Comparison of ENCODE assay signal across 8 mouse cellular contexts in the genomic region with DNA sequence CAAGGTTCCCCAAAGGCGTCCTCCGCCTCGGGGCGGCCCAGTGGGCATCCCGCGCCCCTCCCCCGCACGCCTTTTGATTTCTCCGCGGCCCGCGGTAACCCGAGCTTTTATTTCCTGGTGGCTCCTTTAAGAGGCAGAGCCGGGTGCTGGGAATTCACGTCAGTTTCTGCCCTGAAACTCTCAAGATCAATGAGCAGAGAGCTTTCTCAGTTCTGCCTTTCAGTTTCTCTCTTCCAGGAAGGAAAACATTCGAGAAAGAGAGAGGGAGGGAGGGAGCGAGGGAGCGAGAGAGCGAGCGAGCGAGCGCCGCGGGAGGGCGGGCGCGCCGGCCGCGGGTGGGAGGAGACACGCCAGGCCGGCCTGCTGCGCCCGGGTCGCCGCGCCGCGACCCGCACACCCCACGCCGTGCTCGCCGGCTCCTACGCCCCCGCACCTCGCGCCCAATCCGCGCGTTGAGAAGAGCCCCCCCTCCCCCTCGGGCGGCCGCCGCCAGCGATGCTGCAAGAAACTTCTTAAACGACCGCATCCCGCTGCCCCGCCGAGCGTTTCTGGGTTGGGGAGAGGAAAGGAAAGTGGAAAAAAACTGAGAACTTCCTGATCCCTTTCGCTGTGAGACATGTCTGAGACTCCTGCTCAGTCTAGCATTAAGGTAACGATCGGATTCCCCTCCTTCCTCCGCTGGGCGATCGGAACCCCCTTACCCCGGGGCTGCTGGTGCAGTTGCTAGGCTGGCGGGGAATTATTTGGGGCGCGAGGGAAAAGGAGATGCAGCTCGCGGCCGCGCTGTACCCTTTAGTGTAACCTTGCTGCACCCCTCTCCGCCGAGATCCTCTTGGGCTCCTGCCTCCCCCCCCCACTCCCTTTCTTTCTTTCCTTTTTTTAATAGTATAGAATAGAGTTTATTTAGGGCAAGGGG. TPM values are rescaled to one million over a fixed set of nuclear protein-coding genes. Genes with fewer than 3 reads are reported as not detected.
DNase-seq lines count a peak whose midpoint lies in the region; ATAC-seq and TF ChIP-seq lines count a peak whose summit lies in the region.

Gene Etv6 (plus strand): TSS at position 211 of the 916 bp plus-strand sequence.

- WGBS in heart, embryonic 11.5 days (ENCODE audit: insufficient replicate concordance), result under 1% methylated on average over 46 of the region's 78 CpGs
- under 1% methylated on average over 62 of the region's 78 CpGs for WGBS in kidney, postnatal 0 days
- WGBS in liver, embryonic 12.5 days (ENCODE audit: insufficient replicate concordance), result under 1% methylated on average over 63 of the region's 78 CpGs
- under 1% methylated on average over 71 of the region's 78 CpGs for WGBS in stomach, embryonic 15.5 days

- peak within 1 kb of the TSS; percentile 76 for H3K4me3 ChIP-seq in erythroblast, embryonic 14.5 days (replicated peaks)
- H3K4me3 ChIP-seq in heart, embryonic 11.5 days (ENCODE audit: low read depth, low read length), result peak within 1 kb of the TSS; percentile 76
- peak within 1 kb of the TSS; percentile 79 for H3K4me3 ChIP-seq in kidney, postnatal 0 days (replicated peaks; ENCODE audit: low read depth, low read length)
- peak within 1 kb of the TSS; percentile 82 for H3K4me3 ChIP-seq in liver, embryonic 12.5 days
- H3K4me3 ChIP-seq in stomach, embryonic 15.5 days (replicated peaks), result peak within 1 kb of the TSS; percentile 64

- TF ChIP-seq POLR2A in brain, embryonic 14.5 days (IDR thresholded peaks at IDR 0.05; ENCODE audit: borderline replicate concordance, extremely low read depth, insufficient read depth, insufficient read length, poor library complexity, severe bottlenecking), result peak; percentile 72

- peak; percentile 93 for DNase-seq in brain, embryonic 14.5 days (ENCODE audit: low read depth)
- DNase-seq in kidney, postnatal 0 days (ENCODE audit: low spot score), result peak; percentile 94
- DNase-seq in neural tube, embryonic 10.5 days (ENCODE audit: extremely low spot score, low spot score), result peak; percentile 77

- no peak for TF ChIP-seq CTCF in brain, embryonic 14.5 days (IDR thresholded peaks at IDR 0.05; ENCODE audit: borderline replicate concordance, extremely low read depth, insufficient read depth, insufficient read length)
- TF ChIP-seq CTCF in kidney, postnatal 0 days (IDR thresholded peaks at IDR 0.05; ENCODE audit: low read depth), result no peak

- peak within 1 kb of the TSS; percentile 92 for H3K9ac ChIP-seq in heart, embryonic 11.5 days (ENCODE audit: low read depth, low read length)
- peak within 1 kb of the TSS; percentile 92 for H3K9ac ChIP-seq in kidney, postnatal 0 days (ENCODE audit: low read depth, low read length)
- H3K9ac ChIP-seq in liver, embryonic 12.5 days, result peak within 1 kb of the TSS; percentile 81
- peak within 1 kb of the TSS; percentile 96 for H3K9ac ChIP-seq in stomach, embryonic 15.5 days

- peak within 1 kb of the TSS; percentile 79 for H3K4me2 ChIP-seq in heart, embryonic 11.5 days
- peak within 1 kb of the TSS; percentile 79 for H3K4me2 ChIP-seq in kidney, postnatal 0 days (ENCODE audit: low read length)
- peak within 1 kb of the TSS; percentile 94 for H3K4me2 ChIP-seq in liver, embryonic 12.5 days
- peak within 1 kb of the TSS; percentile 66 for H3K4me2 ChIP-seq in stomach, embryonic 15.5 days

- peak; percentile 56 for ATAC-seq in CD4-positive, CD25-positive, alpha-beta regulatory T cell, adult 4 months
- ATAC-seq in heart, embryonic 11.5 days (replicated peaks; ENCODE audit: insufficient number of reproducible peaks, low FRiP score, low TSS enrichment), result peak; percentile 72
- peak; percentile 78 for ATAC-seq in kidney, postnatal 0 days (replicated peaks; ENCODE audit: low FRiP score, low read depth)
- peak; percentile 66 for ATAC-seq in liver, embryonic 12.5 days
- peak; percentile 74 for ATAC-seq in stomach, embryonic 15.5 days (ENCODE audit: insufficient read depth, low FRiP score, low read depth)

- H3K27ac ChIP-seq in heart, embryonic 11.5 days (ENCODE audit: low read depth, low read length), result peak within 1 kb of the TSS; percentile 99
- peak within 1 kb of the TSS; percentile 100 for H3K27ac ChIP-seq in kidney, postnatal 0 days
- peak within 1 kb of the TSS; percentile 88 for H3K27ac ChIP-seq in liver, embryonic 12.5 days
- H3K27ac ChIP-seq in stomach, embryonic 15.5 days, result peak within 1 kb of the TSS; percentile 100

- peaks cover 35% of the 10 kb centered on the region for H3K4me1 ChIP-seq in erythroblast, embryonic 14.5 days (ENCODE audit: control insufficient read depth)
- H3K4me1 ChIP-seq in heart, embryonic 11.5 days (ENCODE audit: control insufficient read depth, insufficient read depth, low read length), result peaks cover 34% of the 10 kb centered on the region
- peaks cover 15% of the 10 kb centered on the region; the same call in 1 of the 2 replicates for H3K4me1 ChIP-seq in kidney, postnatal 0 days (replicated peaks; ENCODE audit: insufficient read depth, low read length)
- peaks cover 51% of the 10 kb centered on the region for H3K4me1 ChIP-seq in liver, embryonic 12.5 days
- peaks cover 23% of the 10 kb centered on the region for H3K4me1 ChIP-seq in stomach, embryonic 15.5 days

- peaks cover 23% of the 10 kb centered on the region for H3K27me3 ChIP-seq in erythroblast, embryonic 14.5 days (ENCODE audit: control insufficient read depth)
- no peaks in the 10 kb centered on the region for H3K27me3 ChIP-seq in heart, embryonic 11.5 days (ENCODE audit: control insufficient read depth, insufficient read depth, low read length)
- H3K27me3 ChIP-seq in kidney, postnatal 0 days (ENCODE audit: insufficient read depth, low read length), result no peaks in the 10 kb centered on the region
- no peaks in the 10 kb centered on the region for H3K27me3 ChIP-seq in liver, embryonic 12.5 days (replicated peaks)
- H3K27me3 ChIP-seq in stomach, embryonic 15.5 days (replicated peaks), result no peaks in the 10 kb centered on the region

- no peaks in the 10 kb centered on the region for H3K36me3 ChIP-seq in erythroblast, embryonic 14.5 days (ENCODE audit: control insufficient read depth)
- H3K36me3 ChIP-seq in heart, embryonic 11.5 days (ENCODE audit: control insufficient read depth, insufficient read depth, low read length), result no peaks in the 10 kb centered on the region
- no peaks in the 10 kb centered on the region for H3K36me3 ChIP-seq in kidney, postnatal 0 days (ENCODE audit: insufficient read depth, low read length)
- no peaks in the 10 kb centered on the region for H3K36me3 ChIP-seq in liver, embryonic 12.5 days
- no peaks in the 10 kb centered on the region for H3K36me3 ChIP-seq in stomach, embryonic 15.5 days

- no peaks in the 10 kb centered on the region for H3K9me3 ChIP-seq in erythroblast, embryonic 14.5 days (ENCODE audit: control insufficient read depth, low read length)
- H3K9me3 ChIP-seq in heart, embryonic 11.5 days (replicated peaks; ENCODE audit: control insufficient read depth, low read length), result no peaks in the 10 kb centered on the region
- no peaks in the 10 kb centered on the region for H3K9me3 ChIP-seq in kidney, postnatal 0 days (replicated peaks; ENCODE audit: low read length)
- no peaks in the 10 kb centered on the region for H3K9me3 ChIP-seq in liver, embryonic 12.5 days (replicated peaks)
- H3K9me3 ChIP-seq in stomach, embryonic 15.5 days, result no peaks in the 10 kb centered on the region

RNA-seq across cellular contexts. Expression of gene Etv6, which starts in this region (rescaled TPM):
- 10 to 100 TPM in 1 of 2 experiments, 1 to 10 TPM in 1; 9.6 to 11.6 TPM for polyA plus RNA-seq in CD4-positive, CD25-positive, alpha-beta regulatory T cell, adult 4 months (2017; shearing (Covaris generic))
- 10.8 and 13.5 TPM in 2 replicates for polyA plus RNA-seq in brain, embryonic 14.5 days (2012; rRNA removed)
- polyA plus RNA-seq in erythroblast, embryonic 14.5 days (2012), result 0.42 and 1.1 TPM in 2 replicates
- 16.0 and 17.9 TPM in 2 replicates for polyA plus RNA-seq in heart, embryonic 11.5 days (2014; fragmentation: Nextera tagmentation; extraction: Ambion mirVana)
- polyA plus RNA-seq in kidney, postnatal 0 days (2015; fragmentation: Nextera tagmentation; extraction: Ambion mirVana), result 8.9 and 9.2 TPM in 2 replicates
- 6.7 and 7.9 TPM in 2 replicates for polyA plus RNA-seq in liver, embryonic 12.5 days (2016; fragmentation: Nextera tagmentation; extraction: Ambion mirVana)
- polyA plus RNA-seq in stomach, embryonic 15.5 days (2015; fragmentation: Nextera tagmentation; extraction: Ambion mirVana), result 13.6 and 13.8 TPM in 2 replicates

Comparison
In these comparisons a context has a peak if more than half of its experiments do, and no peak if none do; other contexts are left out.
1. Peak in every context shown above with its lines: DNase-seq, ATAC-seq, H3K4me3 ChIP-seq and H3K27ac ChIP-seq.